Mouse (Mus musculus): ENCODE measurements at regions not wholly inside any gene's neighbourhood (a gene's known extent, or its start where the extent isn't known, plus 50 kb on each side); places are given as distances from the start of the nearest gene placed in this dataset.

- Histone ChIP-seq H3K27ac (ENCODE audit: insufficient read depth, low read length) (no peak overlapping the region), H3K27me3 (ENCODE audit: control insufficient read depth, insufficient read depth, low read length, poor library complexity, severe bottlenecking) (no peaks in the 10 kb centered on the region)
- TF ChIP-seq EP300 (IDR thresholded peaks at IDR 0.05; ENCODE audit: insufficient read depth, low read depth, low read length) (no peak), POLR2A (IDR thresholded peaks at IDR 0.05; ENCODE audit: insufficient read depth, low read length) (no peak), CTCF (IDR thresholded peaks at IDR 0.05; ENCODE audit: low read depth, low read length) (no peak)
Measured at GRCm38 (mm10) chr5:126117291-126117690, 585.7 kb downstream of the Tmem132b start.

GRCm38 (mm10) chr5:126117906-126118521 is 586.4 kb downstream of the Tmem132b start:
- H3K27me3 ChIP-seq (ENCODE audit: control insufficient read depth, insufficient read depth, low read length, poor library complexity, severe bottlenecking), result no peaks in the 10 kb centered on the region
- H3K36me3 ChIP-seq (ENCODE audit: control insufficient read depth, insufficient read depth, low read length, poor library complexity, severe bottlenecking), result no peaks in the 10 kb centered on the region
- no peak overlapping the region for H3K27ac ChIP-seq (ENCODE audit: insufficient read depth, low read length)
- no peak overlapping the region for H3K9ac ChIP-seq (ENCODE audit: low read depth, poor library complexity, severe bottlenecking)
- TF ChIP-seq POLR2A (IDR thresholded peaks at IDR 0.05; ENCODE audit: insufficient read depth, low read length), result no peak
- TF ChIP-seq EP300 (IDR thresholded peaks at IDR 0.05; ENCODE audit: insufficient read depth, low read depth, low read length), result no peak
- TF ChIP-seq CTCF (IDR thresholded peaks at IDR 0.05; ENCODE audit: low read depth, low read length), result no peak
- no peak overlapping the region for H3K4me3 ChIP-seq (ENCODE audit: low read depth, low read length)
- H3K9me3 ChIP-seq (replicated peaks; ENCODE audit: control insufficient read depth, insufficient read depth, low read length, poor library complexity, severe bottlenecking), result no peaks in the 10 kb centered on the region
- no peaks in the 10 kb centered on the region for H3K4me1 ChIP-seq (ENCODE audit: control insufficient read depth, insufficient read depth, low read length)

More at GRCm38 (mm10) chr5:126117291-126117690, 585.7 kb downstream of the Tmem132b start:
- Histone ChIP-seq H3K9me3 (replicated peaks; ENCODE audit: control insufficient read depth, insufficient read depth, low read length, poor library complexity, severe bottlenecking) (no peaks in the 10 kb centered on the region), H3K4me3 (ENCODE audit: low read depth, low read length) (no peak overlapping the region), H3K36me3 (ENCODE audit: control insufficient read depth, insufficient read depth, low read length, poor library complexity, severe bottlenecking) (no peaks in the 10 kb centered on the region), H3K9ac (ENCODE audit: low read depth, poor library complexity, severe bottlenecking) (no peak overlapping the region), H3K4me1 (ENCODE audit: control insufficient read depth, insufficient read depth, low read length) (no peaks in the 10 kb centered on the region)

- H3K9ac ChIP-seq (ENCODE audit: low read depth, poor library complexity, severe bottlenecking), result no peak overlapping the region
- no peaks in the 10 kb centered on the region for H3K9me3 ChIP-seq (replicated peaks; ENCODE audit: control insufficient read depth, insufficient read depth, low read length, poor library complexity, severe bottlenecking)
- no peaks in the 10 kb centered on the region for H3K36me3 ChIP-seq (ENCODE audit: control insufficient read depth, insufficient read depth, low read length, poor library complexity, severe bottlenecking)
- H3K4me3 ChIP-seq (ENCODE audit: low read depth, low read length), result no peak overlapping the region
- no peak overlapping the region for H3K27ac ChIP-seq (ENCODE audit: insufficient read depth, low read length)
- TF ChIP-seq POLR2A (IDR thresholded peaks at IDR 0.05; ENCODE audit: insufficient read depth, low read length) (no peak), CTCF (IDR thresholded peaks at IDR 0.05; ENCODE audit: low read depth, low read length) (no peak), EP300 (IDR thresholded peaks at IDR 0.05; ENCODE audit: insufficient read depth, low read depth, low read length) (no peak)
- H3K27me3 ChIP-seq (ENCODE audit: control insufficient read depth, insufficient read depth, low read length, poor library complexity, severe bottlenecking), result no peaks in the 10 kb centered on the region
- no peaks in the 10 kb centered on the region for H3K4me1 ChIP-seq (ENCODE audit: control insufficient read depth, insufficient read depth, low read length)
Measured at GRCm38 (mm10) chr5:126118731-126119130, 587.2 kb downstream of the Tmem132b start.

- Histone ChIP-seq H3K9ac (ENCODE audit: low read depth, poor library complexity, severe bottlenecking) (no peak overlapping the region), H3K27me3 (ENCODE audit: control insufficient read depth, insufficient read depth, low read length, poor library complexity, severe bottlenecking) (no peaks in the 10 kb centered on the region), H3K36me3 (ENCODE audit: control insufficient read depth, insufficient read depth, low read length, poor library complexity, severe bottlenecking) (no peaks in the 10 kb centered on the region), H3K9me3 (replicated peaks; ENCODE audit: control insufficient read depth, insufficient read depth, low read length, poor library complexity, severe bottlenecking) (no peaks in the 10 kb centered on the region), H3K4me1 (ENCODE audit: control insufficient read depth, insufficient read depth, low read length) (no peaks in the 10 kb centered on the region), H3K4me3 (ENCODE audit: low read depth, low read length) (no peak overlapping the region), H3K27ac (ENCODE audit: insufficient read depth, low read length) (no peak overlapping the region)
- no peak for TF ChIP-seq CTCF (IDR thresholded peaks at IDR 0.05; ENCODE audit: low read depth, low read length)
- no peak for TF ChIP-seq POLR2A (IDR thresholded peaks at IDR 0.05; ENCODE audit: insufficient read depth, low read length)
- no peak for TF ChIP-seq EP300 (IDR thresholded peaks at IDR 0.05; ENCODE audit: insufficient read depth, low read depth, low read length)
Measured at GRCm38 (mm10) chr5:126123216-126123615, 591.6 kb downstream of the Tmem132b start.

- Histone ChIP-seq H3K27me3 (ENCODE audit: control insufficient read depth, insufficient read depth, low read length, poor library complexity, severe bottlenecking) (no peaks in the 10 kb centered on the region), H3K27ac (ENCODE audit: insufficient read depth, low read length) (no peak overlapping the region), H3K9ac (ENCODE audit: low read depth, poor library complexity, severe bottlenecking) (no peak overlapping the region), H3K36me3 (ENCODE audit: control insufficient read depth, insufficient read depth, low read length, poor library complexity, severe bottlenecking) (no peaks in the 10 kb centered on the region), H3K4me3 (ENCODE audit: low read depth, low read length) (no peak overlapping the region), H3K9me3 (replicated peaks; ENCODE audit: control insufficient read depth, insufficient read depth, low read length, poor library complexity, severe bottlenecking) (no peaks in the 10 kb centered on the region), H3K4me1 (ENCODE audit: control insufficient read depth, insufficient read depth, low read length) (no peaks in the 10 kb centered on the region)
- no peak for TF ChIP-seq POLR2A (IDR thresholded peaks at IDR 0.05; ENCODE audit: insufficient read depth, low read length)
- no peak for TF ChIP-seq CTCF (IDR thresholded peaks at IDR 0.05; ENCODE audit: low read depth, low read length)
- no peak for TF ChIP-seq EP300 (IDR thresholded peaks at IDR 0.05; ENCODE audit: insufficient read depth, low read depth, low read length)
Measured at GRCm38 (mm10) chr5:126127486-126127885, 595.9 kb downstream of the Tmem132b start.

- no peaks in the 10 kb centered on the region for H3K27me3 ChIP-seq (ENCODE audit: control insufficient read depth, insufficient read depth, low read length, poor library complexity, severe bottlenecking)
- no peaks in the 10 kb centered on the region for H3K4me1 ChIP-seq (ENCODE audit: control insufficient read depth, insufficient read depth, low read length)
- no peak overlapping the region for H3K9ac ChIP-seq (ENCODE audit: low read depth, poor library complexity, severe bottlenecking)
- H3K27ac ChIP-seq (ENCODE audit: insufficient read depth, low read length), result no peak overlapping the region
- no peak overlapping the region for H3K4me3 ChIP-seq (ENCODE audit: low read depth, low read length)
- TF ChIP-seq POLR2A (IDR thresholded peaks at IDR 0.05; ENCODE audit: insufficient read depth, low read length), result no peak
- TF ChIP-seq EP300 (IDR thresholded peaks at IDR 0.05; ENCODE audit: insufficient read depth, low read depth, low read length), result no peak
- TF ChIP-seq CTCF (IDR thresholded peaks at IDR 0.05; ENCODE audit: low read depth, low read length), result no peak
- no peaks in the 10 kb centered on the region for H3K9me3 ChIP-seq (replicated peaks; ENCODE audit: control insufficient read depth, insufficient read depth, low read length, poor library complexity, severe bottlenecking)
- no peaks in the 10 kb centered on the region for H3K36me3 ChIP-seq (ENCODE audit: control insufficient read depth, insufficient read depth, low read length, poor library complexity, severe bottlenecking)
Measured at GRCm38 (mm10) chr5:126148908-126149307, 617.3 kb downstream of the Tmem132b start.

Measured in ES-Bruce4 (cell line).